ENCODE assay signal across 12 mouse cellular contexts in the genomic region with DNA sequence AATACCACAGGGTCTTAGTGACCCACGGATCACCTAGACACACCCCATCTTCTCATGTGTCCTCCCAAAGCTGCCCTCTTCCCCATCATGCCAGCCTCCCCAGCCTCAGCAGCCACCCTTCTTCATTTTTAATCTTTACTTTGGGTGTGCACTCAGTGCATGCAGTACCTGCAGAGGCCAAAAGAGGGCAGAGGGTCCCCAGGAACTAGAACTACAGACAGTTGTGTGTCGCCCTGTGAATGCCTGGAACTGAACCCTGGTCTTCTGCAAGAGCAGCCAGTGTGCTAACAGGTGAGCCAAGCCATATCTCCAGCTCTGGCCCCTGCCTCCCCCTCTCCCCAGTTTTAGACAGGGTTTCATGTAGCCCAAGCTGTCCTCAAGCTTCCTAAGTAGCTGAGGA. TPM values are rescaled to one million over a fixed set of nuclear protein-coding genes. Genes with fewer than 3 reads are reported as not detected.
DNase-seq lines count a peak whose midpoint lies in the region; ATAC-seq and TF ChIP-seq lines count a peak whose summit lies in the region.
"Had no signal": no experiment of that assay in that cellular context is flagged by ENCODE, and none has a peak within 500 bp of the region (broad histone marks: within the 10 kb centered on the region; RNA-seq: fewer than 3 reads in every experiment).

No protein-coding gene starts in this region.

- TF ChIP-seq CTCF in cerebellum, adult 2 months (IDR thresholded peaks at IDR 0.05; ENCODE audit: borderline replicate concordance, insufficient read depth, low read depth, low read length), result peak; percentile 38; the same call in 1 of the 2 replicates

- H3K4me3 ChIP-seq in cerebellum, adult 2 months (replicated peaks; ENCODE audit: insufficient read depth, low read depth, low read length), result no peak overlapping the region
- H3K4me3 ChIP-seq: limb, embryonic 13.5 days; neural tube, embryonic 13.5 days had no signal

- TF ChIP-seq POLR2A in cerebellum, adult 2 months (IDR thresholded peaks at IDR 0.05; ENCODE audit: borderline replicate concordance, insufficient read depth, low read length), result no peak

- WGBS in cerebellum, adult 2 months, result 68% methylated on average over 2 of the region's 2 CpGs

- no peaks in the 10 kb centered on the region for H3K4me1 ChIP-seq in cerebellum, adult 2 months (ENCODE audit: control insufficient read depth, insufficient read depth, low read length)
- H3K4me1 ChIP-seq: limb, embryonic 13.5 days; neural tube, embryonic 13.5 days had no signal

- no peak overlapping the region for H3K27ac ChIP-seq in cerebellum, adult 2 months (ENCODE audit: insufficient read depth, low read length)
- H3K27ac ChIP-seq: limb, embryonic 13.5 days; neural tube, embryonic 13.5 days had no signal

- no peaks in the 10 kb centered on the region for H3K27me3 ChIP-seq in cerebellum, adult 2 months (ENCODE audit: control insufficient read depth, insufficient read depth, low read length)
- H3K27me3 ChIP-seq: limb, embryonic 13.5 days; neural tube, embryonic 13.5 days had no signal

- ATAC-seq in common myeloid progenitor, adult 5-6 weeks (replicated peaks; ENCODE audit: low read depth, poor library complexity, severe bottlenecking), result peak; percentile 73
- ATAC-seq: inflammation-experienced regulatory T-cells, adult 6 months had no signal

- DNase-seq in cerebellum, adult 2 months, result no peak
- DNase-seq in cerebellum, adult 11-12 months, result no peak
- DNase-seq in lung, postnatal 10 days, result peak; percentile 29
- DNase-seq in lung, postnatal 25 days (ENCODE audit: low spot score), result no peak
- DNase-seq in retina, postnatal 1 day, result peak; percentile 20
- DNase-seq in adrenal gland, adult 18-20 months (ENCODE audit: low spot score in 2 of 2), result no peak
- DNase-seq in heart, adult 18-20 months, result no peak
- DNase-seq: cerebellum, adult 9-10 months had no signal

RNA-seq across cellular contexts. Expression of a gene that starts 13.1 kb away (rescaled TPM):
- polyA plus RNA-seq in cerebellum, adult 2 months (2012; rRNA removed), result 44.5 and 45.0 TPM in 2 replicates
- 28.4 and 33.3 TPM in 2 replicates for total RNA-seq in common myeloid progenitor, adult 5-6 weeks (2017)
- 10 to 100 TPM; 49.6 to 56.6 TPM for total RNA-seq in adrenal gland, adult 18-20 months (2021)
- 10 to 100 TPM; 25.4 to 26.1 TPM for total RNA-seq in heart, adult 18-20 months (2021)

RNA-seq across cellular contexts. Expression of a gene that starts 21.8 kb away (rescaled TPM):
- 54.7 and 56.3 TPM in 2 replicates for polyA plus RNA-seq in cerebellum, adult 2 months (2012; rRNA removed)
- total RNA-seq in common myeloid progenitor, adult 5-6 weeks (2017), result 13.8 and 14.1 TPM in 2 replicates
- total RNA-seq in adrenal gland, adult 18-20 months (2021), result 10 to 100 TPM; 35.8 to 37.6 TPM
- total RNA-seq in heart, adult 18-20 months (2021), result 10 to 100 TPM; 43.7 to 44.3 TPM

RNA-seq across cellular contexts. Expression of a gene that starts 34.6 kb away (rescaled TPM):
- 1.7 and 1.9 TPM in 2 replicates for polyA plus RNA-seq in cerebellum, adult 2 months (2012; rRNA removed)
- 3.2 and 3.7 TPM in 2 replicates for total RNA-seq in common myeloid progenitor, adult 5-6 weeks (2017)
- total RNA-seq in adrenal gland, adult 18-20 months (2021), result 1 to 10 TPM; 1.9 to 2.5 TPM
- total RNA-seq in heart, adult 18-20 months (2021), result 1 to 10 TPM; 1.3 to 1.5 TPM

RNA-seq across cellular contexts. Expression of a gene that starts 56.7 kb away (rescaled TPM):
- 51.8 and 54.3 TPM in 2 replicates for polyA plus RNA-seq in cerebellum, adult 2 months (2012; rRNA removed)
- total RNA-seq in common myeloid progenitor, adult 5-6 weeks (2017), result 2.8 TPM in 2 replicates
- 1 to 10 TPM; 6.3 to 7.0 TPM for total RNA-seq in adrenal gland, adult 18-20 months (2021)
- 10 to 100 TPM; 12.5 to 13.5 TPM for total RNA-seq in heart, adult 18-20 months (2021)

RNA-seq across cellular contexts. Expression of a gene that starts 59.8 kb away (rescaled TPM):
- polyA plus RNA-seq in cerebellum, adult 2 months (2012; rRNA removed), result 19.9 and 21.8 TPM in 2 replicates
- total RNA-seq in common myeloid progenitor, adult 5-6 weeks (2017), result 15.1 and 17.1 TPM in 2 replicates
- total RNA-seq in adrenal gland, adult 18-20 months (2021), result 10 to 100 TPM; 29.2 to 30.2 TPM
- 100 to 1,000 TPM; 115 to 117 TPM for total RNA-seq in heart, adult 18-20 months (2021)

Comparison
In these comparisons a context has a peak if more than half of its experiments do, and no peak if none do; other contexts are left out.
1. DNase-seq: peak in lung, postnatal 10 days (single experiment) and retina, postnatal 1 day (single experiment); none in cerebellum, adult 2 months (0 of 2), cerebellum, adult 11-12 months (single experiment), lung, postnatal 25 days (single experiment), adrenal gland, adult 18-20 months (0 of 2) and heart, adult 18-20 months (0 of 2).